Mouse (Mus musculus): ENCODE results near the gene Slc37a1. TPM values are rescaled to one million over a fixed set of nuclear protein-coding genes. Genes with fewer than 3 reads are reported as not detected.

Slc37a1 gene
- polyA plus RNA-seq, 1 experiment from 2014 or later = 13.4 TPM

DNA sequence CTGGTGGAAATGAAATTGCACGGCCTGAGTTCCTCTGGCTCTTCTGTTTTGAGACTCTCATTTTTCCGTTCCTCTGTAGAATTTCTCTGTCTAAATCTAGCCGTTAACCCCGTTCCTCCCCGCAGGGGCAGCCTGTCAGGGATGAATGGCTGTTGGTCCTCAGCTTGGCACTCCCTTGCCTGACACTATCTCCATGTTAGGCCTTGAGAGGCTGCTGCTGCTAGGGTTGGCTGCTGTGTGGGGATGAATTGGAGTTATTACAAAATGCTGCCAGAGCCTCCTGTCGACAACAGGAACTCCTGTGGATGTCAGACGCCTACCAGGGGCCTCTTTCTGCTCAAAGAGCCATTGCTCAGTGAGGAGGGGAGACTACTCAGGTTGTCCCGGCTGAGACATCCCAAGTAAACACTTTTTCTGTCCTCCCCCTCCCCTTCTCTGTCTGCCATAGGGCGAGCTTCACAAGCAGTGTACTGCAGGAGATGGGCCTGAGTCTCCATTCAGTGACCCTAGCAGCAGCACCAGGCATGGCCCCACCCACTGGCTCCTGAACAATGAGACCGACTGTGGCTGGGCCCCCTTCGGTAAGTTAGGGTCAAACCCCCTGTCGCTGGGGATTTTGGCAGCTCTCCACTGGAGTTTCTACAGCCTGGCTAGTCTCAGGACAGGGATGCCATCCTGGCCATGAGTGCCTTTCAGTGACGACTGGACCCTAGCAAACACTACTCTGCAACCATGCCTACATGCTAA is 28.6 kb downstream of the Slc37a1 start:
- Histone ChIP-seq H3K4me2 (no peak overlapping the region), H3K27ac (replicated peaks) (peak overlapping the region; percentile 22), H3K36me3 (no peaks in the 10 kb centered on the region), H3K9me3 (no peaks in the 10 kb centered on the region), H3K4me1 (replicated peaks) (peaks cover 10% of the 10 kb centered on the region), H3K27me3 (0 out of 2 replicates have a peak, but pooled peaks cover 2% of the 10 kb centered on the region), H3K4me3 (no peak overlapping the region), H3K9ac (no peak overlapping the region)
- WGBS = 19% methylated on average over 13 of the region's 13 CpGs
- ATAC-seq (ENCODE audit: low FRiP score, low read depth) = peak; percentile 71; the same call in 1 of the 2 replicates

GRCm38 (mm10) chr17:31315993-31316392 is 29.4 kb downstream of the Slc37a1 start:
- peaks cover 10% of the 10 kb centered on the region for H3K4me1 ChIP-seq (replicated peaks)
- no peaks in the 10 kb centered on the region for H3K9me3 ChIP-seq
- H3K27me3 ChIP-seq = 0 out of 2 replicates have a peak, but pooled peaks cover 2% of the 10 kb centered on the region
- no peak for ATAC-seq (ENCODE audit: low FRiP score, low read depth)
- H3K4me2 ChIP-seq = no peak overlapping the region
- 74% methylated on average over 6 of the region's 6 CpGs for WGBS
- no peak overlapping the region for H3K4me3 ChIP-seq
- no peak overlapping the region for H3K9ac ChIP-seq
- no peak overlapping the region for H3K27ac ChIP-seq (replicated peaks)
- H3K36me3 ChIP-seq = no peaks in the 10 kb centered on the region

- 0 out of 2 replicates have a peak, but pooled peaks cover 2% of the 10 kb centered on the region for H3K27me3 ChIP-seq
- H3K4me3 ChIP-seq = no peak overlapping the region
- WGBS = 95% methylated on average over 3 of the region's 3 CpGs
- H3K9ac ChIP-seq = no peak overlapping the region
- H3K4me2 ChIP-seq = no peak overlapping the region
- H3K36me3 ChIP-seq = no peaks in the 10 kb centered on the region
- ATAC-seq (ENCODE audit: low FRiP score, low read depth) = no peak
- peaks cover 10% of the 10 kb centered on the region for H3K4me1 ChIP-seq (replicated peaks)
- H3K27ac ChIP-seq (replicated peaks) = no peak overlapping the region
- no peaks in the 10 kb centered on the region for H3K9me3 ChIP-seq
Measured at GRCm38 (mm10) chr17:31316998-31317397, 30.4 kb downstream of the Slc37a1 start.

GRCm38 (mm10) chr17:31317521-31318272 is 31.1 kb downstream of the Slc37a1 start:
- H3K27ac ChIP-seq (replicated peaks) = no peak overlapping the region
- ATAC-seq (ENCODE audit: low FRiP score, low read depth) = no peak
- no peak overlapping the region for H3K9ac ChIP-seq
- no peak overlapping the region for H3K4me2 ChIP-seq
- 49% methylated on average over 22 of the region's 22 CpGs for WGBS
- 0 out of 2 replicates have a peak, but pooled peaks cover 2% of the 10 kb centered on the region for H3K27me3 ChIP-seq
- H3K4me1 ChIP-seq (replicated peaks) = peaks cover 10% of the 10 kb centered on the region
- no peaks in the 10 kb centered on the region for H3K9me3 ChIP-seq
- H3K36me3 ChIP-seq = no peaks in the 10 kb centered on the region
- no peak overlapping the region for H3K4me3 ChIP-seq

DNA sequence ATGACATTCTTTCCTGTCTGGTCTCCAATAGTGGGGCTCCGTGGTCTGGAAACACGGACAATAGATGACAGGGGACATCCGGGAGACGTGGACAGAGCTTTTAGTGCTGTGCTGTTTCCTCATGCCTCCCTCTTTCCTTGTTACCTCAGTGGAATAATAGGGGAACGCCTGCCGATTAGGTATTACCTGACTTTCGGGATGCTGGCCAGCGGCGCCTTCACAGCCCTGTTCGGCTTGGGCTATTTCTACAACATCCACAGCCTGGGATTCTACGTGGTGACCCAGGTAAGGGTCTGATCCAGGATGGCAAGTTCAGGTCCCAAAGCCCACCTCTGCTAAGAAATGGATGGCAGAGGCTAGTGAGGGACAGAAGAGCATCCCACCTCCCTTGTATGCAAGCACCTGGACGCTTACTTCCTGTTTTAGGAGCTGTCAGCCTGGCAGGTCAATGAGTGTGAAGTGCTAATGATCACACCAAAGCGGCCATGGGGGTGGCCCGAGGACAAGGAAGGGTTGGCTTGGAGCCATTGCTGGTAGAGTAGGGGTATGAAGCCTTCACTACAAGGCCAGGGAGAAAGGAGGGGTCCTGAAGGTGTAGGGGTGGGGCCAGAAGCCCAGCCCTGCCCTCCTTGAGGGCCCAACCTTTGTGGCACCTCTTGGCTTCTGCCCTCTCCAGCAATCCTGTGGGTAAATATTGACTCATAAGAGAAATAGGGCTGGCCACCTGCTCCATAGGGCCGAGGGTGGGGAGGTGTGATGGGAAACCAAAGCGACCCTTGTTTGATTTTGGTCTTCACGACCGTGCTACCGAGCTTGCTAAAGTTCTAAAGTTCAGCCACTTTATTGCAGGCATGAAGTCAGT is 32.5 kb downstream of the Slc37a1 start:
- H3K9ac ChIP-seq = no peak overlapping the region
- peaks cover 10% of the 10 kb centered on the region for H3K4me1 ChIP-seq (replicated peaks)
- WGBS = 93% methylated on average over 19 of the region's 19 CpGs
- H3K4me2 ChIP-seq = no peak overlapping the region
- no peak overlapping the region for H3K27ac ChIP-seq (replicated peaks)
- no peak for ATAC-seq (ENCODE audit: low FRiP score, low read depth)
- no peak overlapping the region for H3K4me3 ChIP-seq
- no peaks in the 10 kb centered on the region for H3K36me3 ChIP-seq
- 0 out of 2 replicates have a peak, but pooled peaks cover 2% of the 10 kb centered on the region for H3K27me3 ChIP-seq
- H3K9me3 ChIP-seq = no peaks in the 10 kb centered on the region

- no peak for ATAC-seq (ENCODE audit: low FRiP score, low read depth)
- WGBS = 75% methylated on average over 12 of the region's 12 CpGs
- H3K4me1 ChIP-seq (replicated peaks) = peaks cover 8% of the 10 kb centered on the region; the same call in 1 of the 2 replicates
Measured at GRCm38 (mm10) chr17:31321425-31321824, 34.8 kb downstream of the Slc37a1 start.

DNA sequence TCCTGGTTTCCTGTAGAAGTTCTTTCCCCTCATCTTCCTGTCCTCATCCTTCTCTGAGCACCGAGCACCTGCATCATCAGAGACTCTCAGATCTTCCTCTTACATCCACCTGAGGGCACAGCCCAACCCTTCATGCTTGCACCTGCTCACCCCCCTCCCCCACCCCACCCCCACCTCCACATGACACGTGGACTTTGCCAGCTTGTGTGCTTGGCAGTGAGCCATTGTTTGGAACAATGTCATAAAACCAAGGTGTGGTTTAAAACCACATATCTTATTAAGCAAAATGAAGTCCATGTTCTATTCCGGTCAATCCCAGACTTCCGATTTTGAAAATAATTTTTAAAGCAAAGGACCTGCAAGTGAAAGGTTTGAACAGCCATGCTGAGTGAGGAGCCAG is 35.9 kb downstream of the Slc37a1 start:
- whole genome bisulfite sequencing = 81% methylated on average over 4 of the region's 4 CpGs
- Histone ChIP-seq H3K4me2 (no peak overlapping the region), H3K4me3 (no peak overlapping the region), H3K9me3 (no peaks in the 10 kb centered on the region), H3K4me1 (replicated peaks) (peaks cover 17% of the 10 kb centered on the region), H3K36me3 (no peaks in the 10 kb centered on the region), H3K27me3 (0 out of 2 replicates have a peak, but pooled peaks cover 2% of the 10 kb centered on the region), H3K9ac (no peak overlapping the region), H3K27ac (replicated peaks) (no peak overlapping the region)
- no peak for ATAC-seq (ENCODE audit: low FRiP score, low read depth)

More at GRCm38 (mm10) chr17:31321425-31321824, 34.8 kb downstream of the Slc37a1 start:
- no peaks in the 10 kb centered on the region for H3K9me3 ChIP-seq
- 0 out of 2 replicates have a peak, but pooled peaks cover 2% of the 10 kb centered on the region for H3K27me3 ChIP-seq
- no peak overlapping the region for H3K4me3 ChIP-seq
- no peaks in the 10 kb centered on the region for H3K36me3 ChIP-seq
- H3K4me2 ChIP-seq = no peak overlapping the region
- H3K27ac ChIP-seq (replicated peaks) = no peak overlapping the region
- H3K9ac ChIP-seq = no peak overlapping the region

DNA sequence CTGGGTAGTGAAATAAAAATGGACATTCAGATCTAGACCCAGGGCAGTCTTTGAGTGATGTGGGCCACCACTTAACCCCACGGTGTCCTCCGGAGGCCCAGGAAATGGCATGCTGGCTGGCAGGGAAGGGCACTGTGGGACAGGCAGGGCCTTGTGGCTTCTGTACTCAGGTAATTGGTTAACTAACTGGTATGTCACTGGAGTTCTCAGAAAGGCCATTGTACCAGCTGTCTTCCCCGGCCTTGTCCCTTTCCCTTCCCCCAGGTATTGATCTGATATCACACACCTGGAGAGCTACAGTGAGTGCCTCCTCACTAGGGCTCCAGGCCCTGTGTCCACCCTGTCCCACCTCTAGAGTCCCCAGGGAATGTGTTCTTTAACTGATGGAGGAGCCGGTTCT is 36.8 kb downstream of the Slc37a1 start:
- Histone ChIP-seq H3K9ac (no peak overlapping the region), H3K4me2 (no peak overlapping the region), H3K4me1 (replicated peaks) (peaks cover 17% of the 10 kb centered on the region), H3K9me3 (no peaks in the 10 kb centered on the region), H3K27me3 (0 out of 2 replicates have a peak, but pooled peaks cover 2% of the 10 kb centered on the region), H3K27ac (replicated peaks) (no peak overlapping the region), H3K4me3 (no peak overlapping the region), H3K36me3 (no peaks in the 10 kb centered on the region)
- WGBS = 89% methylated on average over 4 of the region's 4 CpGs
- ATAC-seq (ENCODE audit: low FRiP score, low read depth) = no peak

GRCm38 (mm10) chr17:31324227-31324626 is 37.6 kb downstream of the Slc37a1 start:
- H3K27me3 ChIP-seq = no peaks in the 10 kb centered on the region
- no peaks in the 10 kb centered on the region for H3K9me3 ChIP-seq
- no peaks in the 10 kb centered on the region for H3K36me3 ChIP-seq
- 92% methylated on average over 8 of the region's 8 CpGs for WGBS
- H3K4me2 ChIP-seq = no peak overlapping the region
- H3K27ac ChIP-seq (replicated peaks) = no peak overlapping the region
- H3K4me3 ChIP-seq = no peak overlapping the region
- H3K9ac ChIP-seq = no peak overlapping the region
- H3K4me1 ChIP-seq (replicated peaks) = peaks cover 17% of the 10 kb centered on the region
- no peak for ATAC-seq (ENCODE audit: low FRiP score, low read depth)

DNA sequence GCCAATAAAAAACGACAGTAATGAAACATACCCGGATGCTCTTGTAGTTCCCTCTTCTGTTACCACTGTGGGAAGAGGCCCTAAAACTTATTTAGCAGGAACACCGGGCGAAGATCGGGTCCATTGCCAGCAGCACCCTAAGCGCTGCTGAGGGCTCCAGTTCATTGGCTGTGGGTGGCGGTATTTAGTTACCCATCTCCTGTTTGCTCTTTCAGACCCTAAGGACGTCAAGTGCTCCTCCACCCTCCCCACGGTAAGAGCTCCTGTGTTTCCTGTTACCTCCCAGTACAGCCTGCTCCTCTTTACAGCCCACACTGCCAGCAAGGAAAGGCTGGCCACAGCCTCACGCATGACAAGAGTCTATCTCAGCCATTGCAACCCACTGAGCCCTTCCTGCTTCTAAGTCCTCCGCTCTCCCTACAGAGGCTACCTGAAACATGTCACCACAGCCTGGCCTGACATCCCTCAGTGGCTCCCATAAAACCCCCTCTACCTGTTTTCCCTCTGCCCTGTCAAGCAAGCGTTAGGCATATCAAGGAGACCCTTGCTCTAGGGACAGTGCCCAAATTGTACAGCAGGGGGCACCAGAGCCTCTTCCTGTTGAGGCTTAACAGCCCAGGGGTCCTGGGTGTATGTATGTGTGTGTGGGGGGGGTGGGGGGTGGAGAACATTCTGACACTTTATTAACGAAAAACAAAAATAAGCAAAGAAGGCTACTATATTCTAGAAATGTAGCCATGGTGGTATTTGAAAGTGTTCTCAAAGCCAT is 39.0 kb downstream of the Slc37a1 start:
- H3K4me1 ChIP-seq (replicated peaks) = peaks cover 17% of the 10 kb centered on the region
- 74% methylated on average over 13 of the region's 13 CpGs for WGBS
- H3K9ac ChIP-seq = no peak overlapping the region
- H3K4me3 ChIP-seq = no peak overlapping the region
- no peaks in the 10 kb centered on the region for H3K36me3 ChIP-seq
- H3K27ac ChIP-seq (replicated peaks) = 0 out of 2 replicates have a peak overlapping the region, but pooled peaks have one; percentile 30
- no peaks in the 10 kb centered on the region for H3K27me3 ChIP-seq
- no peak overlapping the region for H3K4me2 ChIP-seq
- no peaks in the 10 kb centered on the region for H3K9me3 ChIP-seq
- no peak for ATAC-seq (ENCODE audit: low FRiP score, low read depth)

Data from hindbrain, embryonic 15.5 days (tissue).